ENCODE assay signal across 8 mouse cellular contexts in genomic region chr13:98316480-98317245, GRCm38 (mm10). TPM values are rescaled to one million over a fixed set of nuclear protein-coding genes. Genes with fewer than 3 reads are reported as not detected.
A peak's percentile ranks its signal among the peaks of the same experiment; 100 is the strongest.
DNase-seq lines count a peak whose midpoint lies in the region; ATAC-seq lines count a peak whose summit lies in the region.

Gene Btf3, minus strand, starts transcription at chr13:98317006.

- H3K36me3 ChIP-seq in hindbrain, embryonic 14.5 days (replicated peaks; ENCODE audit: control insufficient read depth, insufficient read depth) = peaks cover 33% of the 10 kb centered on the region

- H3K27me3 ChIP-seq in hindbrain, embryonic 14.5 days (ENCODE audit: control insufficient read depth, insufficient read depth, low read length) = no peaks in the 10 kb centered on the region

- peak within 1 kb of the TSS; percentile 99 for H3K4me3 ChIP-seq in hindbrain, embryonic 14.5 days (replicated peaks; ENCODE audit: low read length)

- H3K4me1 ChIP-seq in hindbrain, embryonic 14.5 days (replicated peaks; ENCODE audit: control insufficient read depth, insufficient read depth, low read length) = peaks cover 23% of the 10 kb centered on the region

- no peaks in the 10 kb centered on the region for H3K9me3 ChIP-seq in hindbrain, embryonic 14.5 days (ENCODE audit: control insufficient read depth, low read length)

- H3K27ac ChIP-seq in hindbrain, embryonic 14.5 days = peak within 1 kb of the TSS; percentile 80

- H3K4me2 ChIP-seq in hindbrain, embryonic 14.5 days (replicated peaks) = peak within 1 kb of the TSS; percentile 87

- DNase-seq in R1 (ENCODE audit: low read depth, low spot score) = peak; percentile 94
- peak; percentile 95 to 98 for DNase-seq in cerebellum, postnatal 25 days
- peak; percentile 87 to 91 for DNase-seq in frontal cortex, postnatal 25 days (ENCODE audit: low spot score in 2 of 2)
- peak; percentile 94 for DNase-seq in hindbrain, embryonic 14.5 days (ENCODE audit: low spot score)
- DNase-seq in layer of hippocampus, postnatal 36 days = peak; percentile 90 to 92
- DNase-seq in lung, postnatal 36 days = peak; percentile 96
- peak; percentile 98 for DNase-seq in retina, postnatal 1 day
- peak; percentile 85 to 87 for DNase-seq in urinary bladder, adult 18-20 months (ENCODE audit: low spot score in 2 of 2)

- peak within 1 kb of the TSS; percentile 95 for H3K9ac ChIP-seq in hindbrain, embryonic 14.5 days

- ATAC-seq in hindbrain, embryonic 14.5 days (ENCODE audit: low FRiP score) = peak; percentile 94

- 0% methylated on average over 78 of the region's 90 CpGs for WGBS in hindbrain, embryonic 14.5 days

RNA-seq across cellular contexts. Expression of gene Btf3, which starts in this region (rescaled TPM):
- polyA plus RNA-seq in hindbrain, embryonic 14.5 days (2014; fragmentation: Nextera tagmentation; extraction: Ambion mirVana) = 498 and 539 TPM in 2 replicates
- total RNA-seq in layer of hippocampus, postnatal 36 days (2021) = 100 to 1,000 TPM; 187 to 191 TPM

Comparison
In these comparisons a context has a peak if more than half of its experiments do, and no peak if none do; other contexts are left out.
1. Peak in every context shown above with its lines: DNase-seq, ATAC-seq, H3K4me3 ChIP-seq and H3K27ac ChIP-seq.